Comparison of ENCODE assay signal across 18 mouse cellular contexts in the genomic region with DNA sequence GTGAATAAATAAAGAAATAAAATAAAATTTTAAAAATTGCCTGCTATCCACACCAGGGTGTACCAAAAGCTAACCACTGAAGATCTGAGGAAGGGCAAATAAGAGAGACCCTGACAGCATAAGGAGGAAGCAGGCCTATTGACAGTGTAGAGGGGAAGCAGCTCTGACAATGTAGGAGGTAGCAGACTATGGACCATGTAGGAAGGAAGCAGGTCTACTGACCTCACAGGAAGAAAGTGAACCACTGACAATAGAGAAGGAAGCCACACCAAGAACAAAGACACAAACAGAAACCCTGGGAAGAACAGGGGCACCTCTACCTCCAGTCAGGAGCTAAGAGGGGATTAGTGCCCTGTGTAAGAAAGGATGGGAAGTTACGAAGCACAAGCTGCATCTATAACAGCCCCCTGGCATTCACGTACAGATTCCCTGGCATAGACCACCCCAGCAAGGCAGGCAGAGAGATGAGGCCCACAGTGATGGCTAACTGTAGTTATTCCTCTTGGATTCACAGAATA.
DNase-seq lines count a peak whose midpoint lies in the region; ATAC-seq and TF ChIP-seq lines count a peak whose summit lies in the region.
"Had no signal": no experiment of that assay in that cellular context is flagged by ENCODE, and none has a peak within 500 bp of the region (broad histone marks: within the 10 kb centered on the region; RNA-seq: fewer than 3 reads in every experiment).

No protein-coding gene starts in this region.

- TF ChIP-seq EP300 in stomach, postnatal 0 days (optimal IDR thresholded peaks at IDR 0.05) = no peak

- no peak overlapping the region for H3K9ac ChIP-seq in heart, embryonic 16.5 days (ENCODE audit: low read length)
- no peak overlapping the region for H3K9ac ChIP-seq in stomach, embryonic 15.5 days
- no peak overlapping the region for H3K9ac ChIP-seq in stomach, postnatal 0 days (ENCODE audit: low read length)
- H3K9ac ChIP-seq: midbrain, embryonic 15.5 days had no signal

- TF ChIP-seq CTCF in stomach, postnatal 0 days (IDR thresholded peaks at IDR 0.05; ENCODE audit: low read depth) = no peak

- H3K27ac ChIP-seq in heart, embryonic 16.5 days (ENCODE audit: low read length) = peak overlapping the region; percentile 44
- no peak overlapping the region for H3K27ac ChIP-seq in stomach, embryonic 15.5 days
- H3K27ac ChIP-seq in stomach, postnatal 0 days (replicated peaks) = no peak overlapping the region
- H3K27ac ChIP-seq in limb, embryonic 10.5 days = no peak overlapping the region
- H3K27ac ChIP-seq: embryonic facial prominence, embryonic 10.5 days; midbrain, embryonic 15.5 days had no signal

- H3K9me3 ChIP-seq in heart, embryonic 16.5 days (replicated peaks; ENCODE audit: control insufficient read depth, low read length) = no peaks in the 10 kb centered on the region
- H3K9me3 ChIP-seq in stomach, embryonic 15.5 days = no peaks in the 10 kb centered on the region
- no peaks in the 10 kb centered on the region for H3K9me3 ChIP-seq in stomach, postnatal 0 days (ENCODE audit: control insufficient read depth, low read length)
- no peaks in the 10 kb centered on the region for H3K9me3 ChIP-seq in limb, embryonic 10.5 days (replicated peaks)
- H3K9me3 ChIP-seq: embryonic facial prominence, embryonic 10.5 days; midbrain, embryonic 15.5 days had no signal

- no peak for DNase-seq in heart, postnatal 25 days (ENCODE audit: low spot score)
- peak; percentile 19 for DNase-seq in kidney, postnatal 14 days
- no peak for DNase-seq in kidney, postnatal 4 days
- DNase-seq in stomach, postnatal 0 days (ENCODE audit: low spot score) = no peak
- no peak for DNase-seq in limb, embryonic 10.5 days (ENCODE audit: low spot score)
- DNase-seq: adrenal gland, postnatal 36 days; cerebellum, adult 18-20 months; cerebellum, postnatal 25 days; kidney, postnatal 25 days; lung, adult 2 months; right cerebral cortex, postnatal 25 days; thymus, adult 2 months had no signal

- intact Hi-C loops in heart, postnatal 25 days (cut with DNase I) = no loop called here

- WGBS in heart, embryonic 16.5 days = 90% methylated on average over 2 of the region's 2 CpGs
- 79% methylated on average over 2 of the region's 2 CpGs for WGBS in stomach, embryonic 15.5 days
- WGBS in stomach, postnatal 0 days = 80% methylated on average over 2 of the region's 2 CpGs
- WGBS in limb, embryonic 10.5 days = 92% methylated on average over 2 of the region's 2 CpGs

- H3K36me3 ChIP-seq in heart, embryonic 16.5 days (ENCODE audit: control insufficient read depth, insufficient read depth) = peaks cover 41% of the 10 kb centered on the region
- H3K36me3 ChIP-seq in stomach, embryonic 15.5 days = 0 out of 2 replicates have a peak, but pooled peaks cover 12% of the 10 kb centered on the region
- H3K36me3 ChIP-seq in stomach, postnatal 0 days (ENCODE audit: control insufficient read depth, insufficient read depth, low read length) = peaks cover 5% of the 10 kb centered on the region
- H3K36me3 ChIP-seq in limb, embryonic 10.5 days = peaks cover 25% of the 10 kb centered on the region
- H3K36me3 ChIP-seq: midbrain, embryonic 15.5 days had no signal

- H3K4me2 ChIP-seq in heart, embryonic 16.5 days (ENCODE audit: low read depth, low read length) = no peak overlapping the region
- H3K4me2 ChIP-seq in stomach, embryonic 15.5 days = no peak overlapping the region
- no peak overlapping the region for H3K4me2 ChIP-seq in stomach, postnatal 0 days (replicated peaks; ENCODE audit: low read depth)
- H3K4me2 ChIP-seq: liver, embryonic 11.5 days; midbrain, embryonic 15.5 days had no signal

- no peak overlapping the region for H3K4me3 ChIP-seq in heart, embryonic 16.5 days (ENCODE audit: low read length)
- no peak overlapping the region for H3K4me3 ChIP-seq in stomach, embryonic 15.5 days (replicated peaks)
- no peak overlapping the region for H3K4me3 ChIP-seq in stomach, postnatal 0 days (ENCODE audit: low read depth, low read length)
- no peak overlapping the region for H3K4me3 ChIP-seq in limb, embryonic 10.5 days
- H3K4me3 ChIP-seq: embryonic facial prominence, embryonic 10.5 days; midbrain, embryonic 15.5 days; myocyte had no signal

- H3K4me1 ChIP-seq in heart, embryonic 16.5 days (ENCODE audit: control insufficient read depth, insufficient read depth, low read length) = no peaks in the 10 kb centered on the region
- no peaks in the 10 kb centered on the region for H3K4me1 ChIP-seq in stomach, embryonic 15.5 days
- H3K4me1 ChIP-seq in stomach, postnatal 0 days (replicated peaks; ENCODE audit: control insufficient read depth, insufficient read depth) = no peaks in the 10 kb centered on the region
- H3K4me1 ChIP-seq in limb, embryonic 10.5 days = no peaks in the 10 kb centered on the region
- H3K4me1 ChIP-seq: embryonic facial prominence, embryonic 10.5 days; midbrain, embryonic 15.5 days had no signal

- 0 out of 2 replicates have a peak, but pooled peaks have one; percentile 32 for ATAC-seq in heart, embryonic 16.5 days (replicated peaks; ENCODE audit: extremely low read depth, insufficient read depth, low FRiP score)
- peak; percentile 31; the same call in 1 of the 2 replicates for ATAC-seq in stomach, embryonic 15.5 days (ENCODE audit: insufficient read depth, low FRiP score, low read depth)
- no peak for ATAC-seq in stomach, postnatal 0 days (ENCODE audit: low FRiP score, low TSS enrichment)
- ATAC-seq: midbrain, embryonic 15.5 days had no signal

- no peaks in the 10 kb centered on the region for H3K27me3 ChIP-seq in heart, embryonic 16.5 days (ENCODE audit: control insufficient read depth, insufficient read depth, low read length)
- H3K27me3 ChIP-seq in stomach, embryonic 15.5 days (replicated peaks) = no peaks in the 10 kb centered on the region
- H3K27me3 ChIP-seq in stomach, postnatal 0 days (ENCODE audit: control insufficient read depth, insufficient read depth, low read length) = no peaks in the 10 kb centered on the region
- no peaks in the 10 kb centered on the region for H3K27me3 ChIP-seq in limb, embryonic 10.5 days (ENCODE audit: low read depth, poor library complexity, severe bottlenecking)
- H3K27me3 ChIP-seq: midbrain, embryonic 15.5 days had no signal
